Mouse (Mus musculus): ENCODE measurements around the gene Psmb6.

- no peak for TF ChIP-seq MAFK (IDR thresholded peaks at IDR 0.05; ENCODE audit: insufficient read depth, low read depth, low read length)
- TF ChIP-seq ZC3H11A (IDR thresholded peaks at IDR 0.05; ENCODE audit: borderline replicate concordance, low read depth, low read length) = no peak
- TF ChIP-seq HCFC1 (IDR thresholded peaks at IDR 0.05; ENCODE audit: borderline replicate concordance, insufficient read depth, low read length) = no peak
Observed at GRCm38 (mm10) chr11:70526211-70526610, 1.0 kb downstream of the Psmb6 start.

Measured in ES-E14 (cell line).